Mouse (Mus musculus): Measurements from ENCODE around the gene Olfr282.

- TF ChIP-seq NELFE (IDR thresholded peaks at IDR 0.05; ENCODE audit: low read depth, low read length) (no peak), CTCF (IDR thresholded peaks at IDR 0.05 in 2 of 3, conservative IDR thresholded peaks at IDR 0.05 in 1 of 3; ENCODE audit: control insufficient read depth in 1 of 3, insufficient read depth in 1 of 3, low read depth in 2 of 3, low read length in 3 of 3, poor library complexity in 1 of 3, severe bottlenecking in 1 of 3) (no peak), UBTF (IDR thresholded peaks at IDR 0.05; ENCODE audit: borderline replicate concordance, insufficient read depth, low read depth, low read length) (no peak), ZC3H11A (IDR thresholded peaks at IDR 0.05; ENCODE audit: low read depth, low read length) (no peak), GABPA (IDR thresholded peaks at IDR 0.05; ENCODE audit: low read depth, low read length) (no peak), MYC (IDR thresholded peaks at IDR 0.05; ENCODE audit: low read depth, low read length) (no peak), USF2 (IDR thresholded peaks at IDR 0.05; ENCODE audit: borderline replicate concordance in 1 of 2, insufficient read depth in 1 of 2, low read depth in 1 of 2, low read length in 2 of 2) (no peak), USF1 (IDR thresholded peaks at IDR 0.05; ENCODE audit: low read depth, low read length) (no peak), EP300 (IDR thresholded peaks at IDR 0.05; ENCODE audit: low read depth in 1 of 2, low read length in 2 of 2) (no peak), POLR2A (IDR thresholded peaks at IDR 0.05; ENCODE audit: control insufficient read depth in 1 of 2, insufficient read depth in 1 of 2, low read depth in 1 of 2, low read length in 2 of 2, poor library complexity in 1 of 2) (no peak), GATA1 (IDR thresholded peaks at IDR 0.05; ENCODE audit: low read depth, low read length) (no peak), MXI1 (IDR thresholded peaks at IDR 0.05; ENCODE audit: low read depth, low read length) (no peak), TCF12 (IDR thresholded peaks at IDR 0.05; ENCODE audit: low read depth, low read length) (no peak), ELF1 (IDR thresholded peaks at IDR 0.05; ENCODE audit: low read depth, low read length) (no peak)
Measured at GRCm38 (mm10) chr15:98391903-98392187, 39.2 kb upstream of the Olfr282 start.

All from MEL (cell line).